Mouse (Mus musculus) thymus, adult 2 months (tissue): Measurements from ENCODE around the gene Rcor1.

ENCODE experiments used
- CTCF ChIP-seq: fragments of 200-500 bp; IDR thresholded peaks from 2 replicates; pipeline ENCODE4 v1.5.1; 2012; ENCODE audit warnings: mild to moderate bottlenecking, control low read depth, low read length, moderate library complexity, borderline replicate concordance; ENCODE audit not compliant: control insufficient read depth, poor library complexity, insufficient read depth; ENCODE audit errors: extremely low read depth
- POLR2A ChIP-seq: fragments of 200-500 bp; IDR thresholded peaks from 2 replicates; pipeline ENCODE4 v1.6.1; 2012; ENCODE audit warnings: mild to moderate bottlenecking, low read length, control low read depth, moderate library complexity; ENCODE audit not compliant: control insufficient read depth, poor library complexity, insufficient read depth; ENCODE audit errors: extremely low read depth

DNA sequence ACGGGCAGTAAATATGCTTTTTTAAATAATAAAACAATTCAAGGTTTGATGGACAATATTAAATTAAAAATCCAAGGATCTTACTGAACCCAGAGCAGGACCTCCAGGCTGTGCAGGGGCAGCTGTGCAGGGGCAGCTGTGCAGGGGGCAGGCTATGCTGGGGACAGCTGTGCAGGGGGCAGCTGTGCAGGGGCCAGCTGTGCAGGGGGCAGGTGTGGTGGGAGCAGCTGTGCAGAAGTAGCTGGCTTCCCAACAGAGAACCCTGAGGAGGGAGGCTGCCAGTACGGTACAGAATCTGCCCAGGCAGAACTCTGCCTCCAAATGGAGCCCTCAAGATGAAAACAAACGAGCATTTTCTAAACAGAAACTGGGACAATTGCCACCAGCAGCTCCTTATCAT is 96.8 kb downstream of the Rcor1 start:
- TF ChIP-seq CTCF (no peak), POLR2A (no peak)
